Mouse (Mus musculus) limb, embryonic 14.5 days (tissue): ENCODE results near the gene Gna14. TPM values are rescaled to one million over a fixed set of nuclear protein-coding genes. Genes with fewer than 3 reads are reported as not detected.

Experiments
- ATAC-seq: fragments of 200-750 bp; cut with Nextera tagmentation; 2 replicates; pipeline ENCODE4 v1.8.0; 2017; ENCODE audit warnings: low read depth, moderate number of reproducible peaks, moderate TSS enrichment; ENCODE audit not compliant: low FRiP score
- DNase-seq: peaks from one replicate; pipeline ENCODE4 v3.0.0-alpha.2; 2015; ENCODE audit warnings: low spot score
- H3K27ac ChIP-seq: fragments of 300-500 bp; sonication (generic); replicated peaks from 2 replicates; pipeline ENCODE4 v1.5.1; 2014; ENCODE audit warnings: low read depth, mild to moderate bottlenecking, low read length, moderate library complexity, mixed read lengths
- H3K27me3 ChIP-seq: fragments of 300-500 bp; sonication (generic); 2 replicates; pipeline ENCODE4 v1.6.1; 2014; ENCODE audit warnings: low read length, mixed read lengths; ENCODE audit not compliant: control insufficient read depth, insufficient read depth
- H3K36me3 ChIP-seq: fragments of 300-500 bp; sonication (generic); 2 replicates; pipeline ENCODE4 v1.6.1; 2014; ENCODE audit warnings: mild to moderate bottlenecking, low read length, moderate library complexity, mixed read lengths; ENCODE audit not compliant: control insufficient read depth, insufficient read depth
- H3K4me1 ChIP-seq: fragments of 300-500 bp; sonication (generic); 2 replicates; pipeline ENCODE4 v1.6.1; 2014; ENCODE audit warnings: antibody characterized with exemption, low read length, mixed read lengths; ENCODE audit not compliant: control insufficient read depth, insufficient read depth
- H3K4me2 ChIP-seq: fragments of 300-500 bp; sonication (generic); replicated peaks from 2 replicates; pipeline ENCODE4 v1.6.1; 2014; ENCODE audit warnings: low read depth, mild to moderate bottlenecking, low read length, moderate library complexity; ENCODE audit not compliant: severe bottlenecking
- H3K4me3 ChIP-seq: fragments of 300-500 bp; sonication (generic); replicated peaks from 2 replicates; pipeline ENCODE4 v1.5.1; 2014; ENCODE audit warnings: low read length
- H3K9ac ChIP-seq: fragments of 300-500 bp; sonication (generic); 2 replicates; pipeline ENCODE4 v1.6.1; 2014; ENCODE audit warnings: mild to moderate bottlenecking, low read depth, low read length, moderate library complexity; ENCODE audit not compliant: severe bottlenecking
- H3K9me3 ChIP-seq: fragments of 300-500 bp; sonication (generic); 2 replicates; pipeline ENCODE4 v1.6.1; 2016; ENCODE audit warnings: low read length; ENCODE audit not compliant: control insufficient read depth
- POLR2A ChIP-seq: fragments of 200-500 bp; IDR thresholded peaks from 2 replicates; pipeline ENCODE4 v1.8.0; 2012; ENCODE audit warnings: inconsistent platforms, mild to moderate bottlenecking, moderate library complexity, borderline replicate concordance; ENCODE audit not compliant: insufficient read depth, insufficient read length; ENCODE audit errors: extremely low read depth
- whole genome bisulfite sequencing: fragments of 180-500 bp; shearing (Covaris S2); extraction: QIAGEN DNeasy Blood & Tissue Kit; methylation state at CpG from one replicate; pipeline ENCODE4 v1.1.7; 2014; 5-methylcytosine and 5-hydroxymethylcytosine counted together
- polyA plus RNA-seq, 2 experiments: library from polyadenylated mRNA; depleted of rRNA in 1 of 2; stranded (reverse) in 1 of 2; unstranded in 1 of 2; fragments of >200 nt; fragmentation: Nextera tagmentation in 1 of 2; extraction: Ambion mirVana in 1 of 2; gene quantifications; 2 replicates each; pipeline versions ENCODE4 v1.2.1 to v1.2.3; 2012 to 2014

Gene Gna14
- polyA plus RNA-seq, 2 experiments, result 4.0 to 4.3 TPM

DNA sequence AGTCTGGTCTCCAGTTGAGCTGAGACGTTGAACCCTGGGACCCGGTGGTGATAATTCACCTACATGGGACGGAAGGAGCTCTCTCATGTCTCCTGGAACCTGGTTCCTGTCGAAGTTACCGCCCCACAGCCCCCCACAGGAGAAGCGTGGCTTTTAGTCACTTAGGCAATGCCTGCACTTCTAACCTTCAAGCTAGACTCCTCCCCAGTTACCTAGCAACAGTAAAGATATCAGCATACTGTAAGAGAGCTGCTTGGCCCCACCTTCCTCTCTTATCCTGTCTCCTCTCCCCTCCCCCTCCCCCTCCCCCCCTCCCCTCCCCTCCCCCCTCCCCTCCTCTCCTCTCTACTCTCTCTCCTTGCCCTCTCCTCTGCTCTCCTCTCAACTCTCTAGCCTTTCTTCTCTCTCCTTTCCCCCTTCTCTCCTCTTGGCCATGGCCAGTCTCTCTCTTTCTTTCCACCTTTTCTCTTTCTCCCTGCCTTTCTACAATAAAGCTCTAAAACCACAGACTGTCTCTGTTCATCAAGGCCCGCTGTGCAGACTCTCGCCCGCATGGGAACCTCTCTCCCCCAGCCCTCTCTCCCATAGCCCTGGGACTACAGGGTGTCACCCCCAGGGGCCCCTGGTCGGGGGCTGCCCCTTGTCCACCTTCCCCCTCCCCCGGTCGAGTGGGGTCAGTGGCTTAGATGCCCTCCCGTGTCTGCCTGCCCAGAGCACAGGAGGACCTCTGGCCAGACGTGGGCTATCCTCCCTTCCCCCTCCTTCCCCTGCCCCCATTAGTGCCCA, 190.2 kb downstream of the Gna14 start:
- DNase-seq (no peak), ATAC-seq (no peak)
- no peaks in the 10 kb centered on the region for H3K36me3 ChIP-seq
- H3K4me3 ChIP-seq, result no peak overlapping the region
- H3K4me2 ChIP-seq, result no peak overlapping the region
- no peaks in the 10 kb centered on the region for H3K4me1 ChIP-seq
- 25% methylated on average over 14 of the region's 14 CpGs for WGBS
- no peaks in the 10 kb centered on the region for H3K27me3 ChIP-seq
- no peaks in the 10 kb centered on the region for H3K9me3 ChIP-seq
- no peak overlapping the region for H3K27ac ChIP-seq
- no peak overlapping the region for H3K9ac ChIP-seq
- no peak for TF ChIP-seq POLR2A
